Mouse (Mus musculus) midbrain, postnatal 0 days (tissue): ENCODE measurements around the gene Lamb3. TPM values are rescaled to one million over a fixed set of nuclear protein-coding genes. Genes with fewer than 3 reads are reported as not detected.

ENCODE experiments used
- ATAC-seq: fragments of 200-750 bp; cut with Nextera tagmentation; 2 replicates; pipeline ENCODE4 v1.8.0; 2017; ENCODE audit warnings: moderate number of reproducible peaks, mild to moderate bottlenecking, moderate TSS enrichment, moderate library complexity; ENCODE audit not compliant: low FRiP score
- DNase-seq: peaks from one replicate; pipeline ENCODE4 v3.0.0-alpha.2; 2015; ENCODE audit warnings: low spot score
- H3K27ac ChIP-seq: fragments of 300-500 bp; sonication (generic); 2 replicates; pipeline ENCODE4 v1.5.1; 2014; ENCODE audit warnings: low read depth, mild to moderate bottlenecking, low read length, mixed read lengths
- H3K27me3 ChIP-seq: fragments of 300-500 bp; sonication (generic); 2 replicates; pipeline ENCODE4 v1.6.1; 2014; ENCODE audit warnings: low read length, control low read depth, mixed read lengths; ENCODE audit not compliant: insufficient read depth
- H3K36me3 ChIP-seq: fragments of 300-500 bp; sonication (generic); 2 replicates; pipeline ENCODE4 v1.6.1; 2014; ENCODE audit warnings: low read length, control low read depth, mixed read lengths; ENCODE audit not compliant: insufficient read depth
- H3K4me1 ChIP-seq: fragments of 300-500 bp; sonication (generic); 2 replicates; pipeline ENCODE4 v1.6.1; 2014; ENCODE audit warnings: mild to moderate bottlenecking, control low read depth, antibody characterized with exemption, low read length, mixed read lengths; ENCODE audit not compliant: insufficient read depth
- H3K4me2 ChIP-seq: fragments of 300-500 bp; sonication (generic); 2 replicates; pipeline ENCODE4 v1.6.1; 2014; ENCODE audit warnings: low read depth, mild to moderate bottlenecking, low read length, mixed read lengths; ENCODE audit not compliant: poor library complexity, severe bottlenecking
- H3K4me3 ChIP-seq: fragments of 300-500 bp; sonication (generic); 2 replicates; pipeline ENCODE4 v1.5.1; 2014; ENCODE audit warnings: low read depth, mild to moderate bottlenecking, low read length, moderate library complexity
- H3K9ac ChIP-seq: fragments of 300-500 bp; sonication (generic); replicated peaks from 2 replicates; pipeline ENCODE4 v1.6.1; 2014; ENCODE audit warnings: mild to moderate bottlenecking, low read length, moderate library complexity, mixed read lengths; ENCODE audit not compliant: poor library complexity, severe bottlenecking
- H3K9me3 ChIP-seq: fragments of 300-500 bp; sonication (generic); 2 replicates; pipeline ENCODE4 v1.6.1; 2016; ENCODE audit warnings: low read length, control low read depth
- CTCF ChIP-seq: IDR thresholded peaks from 2 replicates; pipeline ENCODE4 v1.5.1; 2016; ENCODE audit warnings: antibody characterized with exemption, mild to moderate bottlenecking
- WGBS: fragments of 180-500 bp; shearing (Covaris S2); extraction: QIAGEN DNeasy Blood & Tissue Kit; methylation state at CpG from one replicate; pipeline ENCODE4 v1.1.7; 2014; 5-methylcytosine and 5-hydroxymethylcytosine counted together
- polyA plus RNA-seq: library from polyadenylated mRNA; unstranded; fragments of >200 nt; fragmentation: Nextera tagmentation; extraction: Ambion mirVana; gene quantifications from 2 replicates; pipeline ENCODE4 v1.2.1, GENCODE M21; 2015
- total RNA-seq: library from RNA; depleted of rRNA; stranded (reverse); fragments of >200 nt; gene quantifications from 2 replicates; pipeline ENCODE4 v1.2.3, GENCODE M21; 2014

The Lamb3 gene
- total and polyA plus RNA-seq, 2 experiments from 2014 or later: 0.82 to 1.4 TPM

- TF ChIP-seq CTCF: no peak
- Histone ChIP-seq H3K4me3 (no peak overlapping the region), H3K27ac (no peak overlapping the region), H3K9ac (no peak overlapping the region), H3K27me3 (no peaks in the 10 kb centered on the region), H3K4me2 (no peak overlapping the region), H3K9me3 (no peaks in the 10 kb centered on the region), H3K4me1 (no peaks in the 10 kb centered on the region), H3K36me3 (no peaks in the 10 kb centered on the region)
- ATAC-seq (no peak), DNase-seq (peak; percentile 8)
- WGBS: 93% methylated on average over 18 of the region's 18 CpGs
Measured at GRCm38 (mm10) chr1:193197494-193198205, 9.8 kb upstream of the Lamb3 start.

GRCm38 (mm10) chr1:193198312-193198711 is 9.2 kb upstream of the Lamb3 start:
- Histone ChIP-seq H3K4me3 (no peak overlapping the region), H3K9ac (no peak overlapping the region), H3K36me3 (no peaks in the 10 kb centered on the region), H3K4me2 (no peak overlapping the region), H3K4me1 (no peaks in the 10 kb centered on the region), H3K9me3 (no peaks in the 10 kb centered on the region), H3K27ac (no peak overlapping the region), H3K27me3 (no peaks in the 10 kb centered on the region)
- no peak for DNase-seq
- ATAC-seq: no peak
- peak; percentile 23 for TF ChIP-seq CTCF
- WGBS: 85% methylated on average over 2 of the region's 2 CpGs

GRCm38 (mm10) chr1:193200640-193201382 is 6.7 kb upstream of the Lamb3 start:
- no peak overlapping the region for H3K9ac ChIP-seq
- 79% methylated on average over 8 of the region's 8 CpGs for WGBS
- TF ChIP-seq CTCF: no peak
- no peak for ATAC-seq
- no peaks in the 10 kb centered on the region for H3K4me1 ChIP-seq
- H3K36me3 ChIP-seq: no peaks in the 10 kb centered on the region
- H3K4me2 ChIP-seq: no peak overlapping the region
- H3K27ac ChIP-seq: no peak overlapping the region
- no peak overlapping the region for H3K4me3 ChIP-seq
- no peak for DNase-seq
- no peaks in the 10 kb centered on the region for H3K9me3 ChIP-seq
- no peaks in the 10 kb centered on the region for H3K27me3 ChIP-seq

GRCm38 (mm10) chr1:193201383-193201778 is 6.1 kb upstream of the Lamb3 start, which contains the start of gene Traf3ip3:
Gene Traf3ip3 (minus strand): TSS chr1:193201703.
- WGBS: 74% methylated on average over 5 of the region's 5 CpGs
- DNase-seq: peak; percentile 4
- no peak within 1 kb of the TSS for H3K4me3 ChIP-seq
- no peaks in the 10 kb centered on the region for H3K27me3 ChIP-seq
- no peak within 1 kb of the TSS for H3K4me2 ChIP-seq
- H3K27ac ChIP-seq: no peak within 1 kb of the TSS
- H3K36me3 ChIP-seq: no peaks in the 10 kb centered on the region
- ATAC-seq: no peak
- H3K4me1 ChIP-seq: no peaks in the 10 kb centered on the region
- H3K9ac ChIP-seq: no peak within 1 kb of the TSS
- no peak for TF ChIP-seq CTCF
- H3K9me3 ChIP-seq: no peaks in the 10 kb centered on the region

- H3K36me3 ChIP-seq: no peaks in the 10 kb centered on the region
- H3K4me3 ChIP-seq: no peak overlapping the region
- no peaks in the 10 kb centered on the region for H3K4me1 ChIP-seq
- H3K27ac ChIP-seq: no peak overlapping the region
- 84% methylated on average over 2 of the region's 2 CpGs for WGBS
- ATAC-seq: no peak
- no peak for TF ChIP-seq CTCF
- DNase-seq: no peak
- H3K27me3 ChIP-seq: no peaks in the 10 kb centered on the region
- H3K4me2 ChIP-seq: no peak overlapping the region
- no peaks in the 10 kb centered on the region for H3K9me3 ChIP-seq
- no peak overlapping the region for H3K9ac ChIP-seq
Measured at GRCm38 (mm10) chr1:193203821-193204220, 3.7 kb upstream of the Lamb3 start.

- H3K36me3 ChIP-seq: no peaks in the 10 kb centered on the region
- no peaks in the 10 kb centered on the region for H3K9me3 ChIP-seq
- H3K9ac ChIP-seq: no peak overlapping the region
- ATAC-seq (no peak), DNase-seq (no peak)
- H3K4me3 ChIP-seq: no peak overlapping the region
- 93% methylated on average over 2 of the region's 2 CpGs for WGBS
- H3K27me3 ChIP-seq: no peaks in the 10 kb centered on the region
- no peak overlapping the region for H3K4me2 ChIP-seq
- no peaks in the 10 kb centered on the region for H3K4me1 ChIP-seq
- H3K27ac ChIP-seq: no peak overlapping the region
- TF ChIP-seq CTCF: no peak
Measured at GRCm38 (mm10) chr1:193205431-193205830, 2.1 kb upstream of the Lamb3 start.
